Mouse (Mus musculus): ENCODE results near the gene Sfrp5. TPM values are rescaled to one million over a fixed set of nuclear protein-coding genes. Genes with fewer than 3 reads are reported as not detected.

The Sfrp5 gene
- total RNA-seq, 2 experiments from 2014 or later, result 0.92 to 1.6 TPM

DNA sequence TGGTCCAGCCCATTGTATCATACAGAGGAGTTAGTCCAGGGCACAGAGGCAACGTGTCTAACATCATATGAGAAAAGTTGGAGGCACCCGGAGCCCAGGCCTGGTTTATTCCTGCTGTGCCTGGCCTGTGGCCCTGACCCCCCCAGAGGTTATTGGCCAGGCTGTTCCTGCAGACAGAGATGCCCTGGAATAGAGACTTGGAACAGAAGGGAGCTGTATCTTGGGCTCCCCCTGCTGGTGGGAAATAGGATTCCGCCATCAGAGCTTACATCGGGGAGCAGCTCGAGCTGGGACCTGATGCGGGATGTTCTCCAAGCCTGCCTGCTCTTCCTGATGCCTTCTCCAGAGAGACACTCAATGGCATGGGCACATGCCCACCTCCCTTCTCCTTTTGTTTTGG is 50.1 kb downstream of the Sfrp5 start:
- intact Hi-C loops (cut with DNase I), result no loop called here
- peak; percentile 86 for DNase-seq

DNA sequence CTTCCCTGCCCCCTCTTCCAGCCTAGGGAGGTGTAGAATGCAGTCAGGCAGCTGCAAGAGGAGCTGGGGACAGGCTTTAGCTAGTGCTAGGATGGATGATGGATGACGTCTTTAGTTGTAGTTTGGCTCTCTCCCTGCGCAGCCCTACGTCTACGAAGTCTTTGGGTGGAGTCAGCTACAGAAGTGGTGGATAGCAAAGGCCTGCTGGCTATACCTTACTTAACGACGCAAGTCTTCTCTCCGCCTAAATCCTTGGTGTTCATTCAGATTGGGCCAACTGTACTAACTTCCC is 53.5 kb downstream of the Sfrp5 start:
- DNase-seq, result no peak

More for the DNA sequence above, 53.5 kb downstream of the Sfrp5 start:
- intact Hi-C loops (cut with DNase I), result no loop called here

Other genes with a start within 250 kb of the Sfrp5 start
- gene Mms19, start 221.1 kb downstream of the Sfrp5 start, total RNA-seq (2021), result 10 to 100 TPM; 38.4 to 51.1 TPM
- gene Ubtd1, start 220.5 kb downstream of the Sfrp5 start, total RNA-seq (2021), result 10 to 100 TPM; 12.7 to 13.5 TPM
- not detected for gene Ankrd2, start 166.3 kb downstream of the Sfrp5 start, total RNA-seq (2021)
- gene Hoga1, start 156.6 kb downstream of the Sfrp5 start, total RNA-seq (2021), result 10 to 100 TPM in 1 of 2 experiments, 1 to 10 TPM in 1; 9.0 to 10.2 TPM
- gene 4933411K16Rik, start 150.0 kb downstream of the Sfrp5 start, total RNA-seq (2021), result 1 to 10 TPM; 2.2 to 2.6 TPM
- 100 to 1,000 TPM; 108 to 113 TPM for gene Morn4, start 115.9 kb downstream of the Sfrp5 start, total RNA-seq (2021)
- gene Pi4k2a, start 111.8 kb downstream of the Sfrp5 start, total RNA-seq (2021), result 10 to 100 TPM; 39.5 TPM
- gene Avpi1, start 73.2 kb downstream of the Sfrp5 start, total RNA-seq (2021), result 1 to 10 TPM; 7.4 to 8.5 TPM
- 10 to 100 TPM; 12.5 to 14.7 TPM for gene Marveld1, start 54.9 kb downstream of the Sfrp5 start, total RNA-seq (2021)
- 10 to 100 TPM; 94.5 to 96.4 TPM for gene Zfyve27, start 38.3 kb downstream of the Sfrp5 start, total RNA-seq (2021)
- gene Golga7b, start 45.3 kb upstream of the Sfrp5 start, total RNA-seq (2021), result 10 to 100 TPM; 87.4 to 88.9 TPM
- 10 to 100 TPM; 40.9 to 53.3 TPM for gene Crtac1, start 229.5 kb upstream of the Sfrp5 start, total RNA-seq (2021)